Comparison of ENCODE assay signal across 37 mouse cellular contexts in the genomic region with DNA sequence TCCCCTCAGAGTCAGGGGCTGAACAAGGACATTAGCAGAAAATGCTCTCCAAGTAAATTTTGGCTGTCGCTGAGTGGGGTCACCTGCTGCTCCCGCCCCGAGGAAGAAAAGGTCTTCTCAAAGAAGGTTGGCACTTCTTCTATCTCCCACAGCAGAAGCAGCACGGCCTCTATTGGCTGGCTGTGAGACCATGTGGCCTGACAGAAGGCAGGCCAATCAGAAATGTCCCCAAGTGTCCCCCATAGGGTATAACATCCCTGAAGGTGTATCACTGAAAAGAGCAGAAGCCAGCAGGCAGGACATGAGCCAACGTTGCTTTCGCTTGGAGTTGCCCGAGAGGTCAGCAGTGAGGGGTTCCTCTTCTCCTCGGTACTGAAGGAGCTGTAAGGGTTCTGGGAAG. TPM values are rescaled to one million over a fixed set of nuclear protein-coding genes. Genes with fewer than 3 reads are reported as not detected.
A peak's percentile ranks its signal among the peaks of the same experiment; 100 is the strongest.
DNase-seq lines count a peak whose midpoint lies in the region; ATAC-seq lines count a peak whose summit lies in the region.
"Had no signal": no experiment of that assay in that cellular context is flagged by ENCODE, and none has a peak within 500 bp of the region (broad histone marks: within the 10 kb centered on the region; RNA-seq: fewer than 3 reads in every experiment).

No protein-coding gene starts in this region.

- no peak overlapping the region for H3K9ac ChIP-seq in hindbrain, embryonic 16.5 days (ENCODE audit: low read depth, low read length)
- no peak overlapping the region for H3K9ac ChIP-seq in hindbrain, embryonic 14.5 days
- H3K9ac ChIP-seq: heart, embryonic 13.5 days; hindbrain, embryonic 15.5 days; intestine, embryonic 15.5 days; liver, embryonic 15.5 days; lung, embryonic 15.5 days had no signal

- ATAC-seq in hindbrain, embryonic 16.5 days = no peak
- no peak for ATAC-seq in hindbrain, embryonic 14.5 days (ENCODE audit: low FRiP score)
- ATAC-seq: CD4-positive, CD25-positive, alpha-beta regulatory T cell, adult 4 months; forebrain, embryonic 14.5 days had no signal

- WGBS in hindbrain, embryonic 10.5 days = 87% methylated on average over 8 of the region's 8 CpGs
- WGBS in hindbrain, embryonic 16.5 days = 92% methylated on average over 8 of the region's 8 CpGs
- 88% methylated on average over 8 of the region's 8 CpGs for WGBS in hindbrain, embryonic 14.5 days

- peaks cover 48% of the 10 kb centered on the region for H3K36me3 ChIP-seq in hindbrain, embryonic 10.5 days
- peaks cover 6% of the 10 kb centered on the region for H3K36me3 ChIP-seq in hindbrain, embryonic 16.5 days (ENCODE audit: control insufficient read depth, insufficient read depth, low read length)
- H3K36me3 ChIP-seq in hindbrain, embryonic 14.5 days (replicated peaks; ENCODE audit: control insufficient read depth, insufficient read depth) = peaks cover 40% of the 10 kb centered on the region

- H3K9me3 ChIP-seq in hindbrain, embryonic 10.5 days = no peaks in the 10 kb centered on the region
- no peaks in the 10 kb centered on the region for H3K9me3 ChIP-seq in hindbrain, embryonic 16.5 days (ENCODE audit: control insufficient read depth, low read length)
- no peaks in the 10 kb centered on the region for H3K9me3 ChIP-seq in hindbrain, embryonic 14.5 days (ENCODE audit: control insufficient read depth, low read length)
- H3K9me3 ChIP-seq: heart, embryonic 13.5 days; hindbrain, embryonic 15.5 days; intestine, embryonic 15.5 days; liver, embryonic 15.5 days; lung, embryonic 15.5 days had no signal

- no peak for DNase-seq in hindbrain, embryonic 10.5 days (ENCODE audit: low spot score)
- DNase-seq in testis, postnatal 10 days (ENCODE audit: low spot score) = peak; percentile 36
- DNase-seq in testis, postnatal 14 days (ENCODE audit: low spot score) = no peak
- no peak for DNase-seq in hindbrain, embryonic 14.5 days (ENCODE audit: low spot score)
- DNase-seq in cerebellum, adult 9-10 months = no peak
- DNase-seq in heart, adult 8-10 months (ENCODE audit: low spot score) = no peak
- DNase-seq: adrenal gland, postnatal 36 days; cerebellum, adult 18-20 months; cerebellum, postnatal 14 days; gastrocnemius, postnatal 14 days; heart, postnatal 10 days; kidney, adult 2 months; kidney, postnatal 4 days; liver; right cerebral cortex, postnatal 4 days; thymus, postnatal 14 days had no signal

- H3K4me2 ChIP-seq in hindbrain, embryonic 16.5 days (ENCODE audit: low read length) = no peak overlapping the region
- no peak overlapping the region for H3K4me2 ChIP-seq in hindbrain, embryonic 14.5 days (replicated peaks)
- H3K4me2 ChIP-seq: heart, embryonic 13.5 days; hindbrain, embryonic 15.5 days; intestine, embryonic 15.5 days; liver, embryonic 15.5 days; lung, embryonic 15.5 days; midbrain, embryonic 11.5 days had no signal

- H3K4me1 ChIP-seq in hindbrain, embryonic 10.5 days (replicated peaks) = peaks cover 23% of the 10 kb centered on the region
- peaks cover 11% of the 10 kb centered on the region for H3K4me1 ChIP-seq in hindbrain, embryonic 16.5 days (ENCODE audit: control insufficient read depth, insufficient read depth, low read depth, low read length)
- H3K4me1 ChIP-seq in hindbrain, embryonic 14.5 days (replicated peaks; ENCODE audit: control insufficient read depth, insufficient read depth, low read length) = peaks cover 11% of the 10 kb centered on the region

- H3K4me3 ChIP-seq in hindbrain, embryonic 10.5 days = no peak overlapping the region
- no peak overlapping the region for H3K4me3 ChIP-seq in hindbrain, embryonic 16.5 days (ENCODE audit: low read length)
- H3K4me3 ChIP-seq in hindbrain, embryonic 14.5 days (replicated peaks; ENCODE audit: low read length) = no peak overlapping the region
- H3K4me3 ChIP-seq: heart, embryonic 13.5 days; hindbrain, embryonic 15.5 days; intestine, embryonic 15.5 days; liver, embryonic 15.5 days; lung, embryonic 15.5 days had no signal

- H3K27me3 ChIP-seq in hindbrain, embryonic 10.5 days (ENCODE audit: insufficient read depth, poor library complexity, severe bottlenecking) = no peaks in the 10 kb centered on the region
- H3K27me3 ChIP-seq in hindbrain, embryonic 16.5 days (replicated peaks; ENCODE audit: control insufficient read depth, insufficient read depth, low read length) = no peaks in the 10 kb centered on the region
- H3K27me3 ChIP-seq in hindbrain, embryonic 14.5 days (ENCODE audit: control insufficient read depth, insufficient read depth, low read length) = no peaks in the 10 kb centered on the region
- H3K27me3 ChIP-seq: hindbrain, embryonic 15.5 days; intestine, embryonic 15.5 days; liver, embryonic 15.5 days; lung, embryonic 15.5 days had no signal

- H3K27ac ChIP-seq in hindbrain, embryonic 10.5 days = 0 out of 2 replicates have a peak overlapping the region, but pooled peaks have one; percentile 50
- no peak overlapping the region for H3K27ac ChIP-seq in hindbrain, embryonic 16.5 days (ENCODE audit: low read depth, low read length)
- 0 out of 2 replicates have a peak overlapping the region, but pooled peaks have one; percentile 15 for H3K27ac ChIP-seq in hindbrain, embryonic 14.5 days
- H3K27ac ChIP-seq: heart, embryonic 13.5 days; intestine, embryonic 15.5 days; kidney, postnatal 0 days; liver, embryonic 15.5 days; lung, embryonic 15.5 days had no signal

RNA-seq across cellular contexts. Expression of a gene that starts 5.8 kb away (rescaled TPM):
- polyA plus RNA-seq in hindbrain, embryonic 10.5 days (2016; fragmentation: Nextera tagmentation; extraction: Ambion mirVana) = 391 and 433 TPM in 2 replicates
- polyA plus RNA-seq in hindbrain, embryonic 16.5 days (2015; fragmentation: Nextera tagmentation; extraction: Ambion mirVana) = 496 and 558 TPM in 2 replicates
- polyA plus RNA-seq in hindbrain, embryonic 14.5 days (2014; fragmentation: Nextera tagmentation; extraction: Ambion mirVana) = 553 and 683 TPM in 2 replicates
- 100 to 1,000 TPM; 218 to 255 (median 237) TPM for total RNA-seq in heart, adult 8-10 months (2022)

RNA-seq across cellular contexts. Expression of a gene that starts 12.6 kb away (rescaled TPM):
- polyA plus RNA-seq in hindbrain, embryonic 10.5 days (2016; fragmentation: Nextera tagmentation; extraction: Ambion mirVana) = 0.07 TPM in 1 of 2 replicates, not detected in the other
- polyA plus RNA-seq in hindbrain, embryonic 16.5 days (2015; fragmentation: Nextera tagmentation; extraction: Ambion mirVana) = 0.19 and 0.29 TPM in 2 replicates
- polyA plus RNA-seq in hindbrain, embryonic 14.5 days (2014; fragmentation: Nextera tagmentation; extraction: Ambion mirVana) = 0.31 TPM in 1 of 2 replicates, not detected in the other
- not detected for total RNA-seq in heart, adult 8-10 months (2022)
- total RNA-seq: adrenal gland, adult 18-20 months; adrenal gland, postnatal 36 days; heart, postnatal 10 days; left cerebral cortex, postnatal 14 days had no signal
- polyA plus RNA-seq: forebrain, embryonic 14.5 days; heart, embryonic 13.5 days; limb, embryonic 11.5 days; stomach, embryonic 14.5 days; testis, adult 2 months had no signal

RNA-seq across cellular contexts. Expression of a gene that starts 18.4 kb away (rescaled TPM):
- 0.18 TPM in 1 of 2 replicates, not detected in the other for polyA plus RNA-seq in hindbrain, embryonic 10.5 days (2016; fragmentation: Nextera tagmentation; extraction: Ambion mirVana)
- polyA plus RNA-seq in hindbrain, embryonic 16.5 days (2015; fragmentation: Nextera tagmentation; extraction: Ambion mirVana) = 0.24 TPM in 1 of 2 replicates, not detected in the other
- polyA plus RNA-seq in hindbrain, embryonic 14.5 days (2014; fragmentation: Nextera tagmentation; extraction: Ambion mirVana) = not detected in 2 replicates
- not detected for total RNA-seq in heart, adult 8-10 months (2022)
- total RNA-seq: adrenal gland, adult 18-20 months; adrenal gland, postnatal 36 days; gastrocnemius, postnatal 14 days; granulocyte monocyte progenitor cell, adult 5-6 weeks; heart, postnatal 10 days; left cerebral cortex, postnatal 14 days; megakaryocyte, adult 5-6 weeks had no signal
- polyA plus RNA-seq: brain, embryonic 14.5 days; CD4-positive, CD25-positive, alpha-beta regulatory T cell, adult 4 months; cortical plate, adult 2 months; forebrain, embryonic 14.5 days; heart, embryonic 13.5 days; hindbrain, embryonic 15.5 days; intestine, embryonic 15.5 days; kidney, adult 2 months; kidney, postnatal 0 days; limb, embryonic 11.5 days; liver, embryonic 15.5 days; lung, embryonic 15.5 days; stomach, embryonic 14.5 days; urinary bladder, adult 2 months had no signal

RNA-seq across cellular contexts. Expression of a gene that starts 30.4 kb away (rescaled TPM):
- polyA plus RNA-seq in hindbrain, embryonic 10.5 days (2016; fragmentation: Nextera tagmentation; extraction: Ambion mirVana) = not detected in 2 replicates
- not detected in 2 replicates for polyA plus RNA-seq in hindbrain, embryonic 16.5 days (2015; fragmentation: Nextera tagmentation; extraction: Ambion mirVana)
- not detected in 2 replicates for polyA plus RNA-seq in hindbrain, embryonic 14.5 days (2014; fragmentation: Nextera tagmentation; extraction: Ambion mirVana)
- total RNA-seq in heart, adult 8-10 months (2022) = not detected
- total RNA-seq: adrenal gland, adult 18-20 months; adrenal gland, postnatal 36 days; gastrocnemius, postnatal 14 days; granulocyte monocyte progenitor cell, adult 5-6 weeks; heart, postnatal 10 days; left cerebral cortex, postnatal 14 days; megakaryocyte, adult 5-6 weeks had no signal
- polyA plus RNA-seq: brain, embryonic 14.5 days; CD4-positive, CD25-positive, alpha-beta regulatory T cell, adult 4 months; cortical plate, adult 2 months; embryonic facial prominence, embryonic 14.5 days; forebrain, embryonic 14.5 days; heart, embryonic 13.5 days; hindbrain, embryonic 15.5 days; intestine, embryonic 15.5 days; kidney, adult 2 months; kidney, postnatal 0 days; limb, embryonic 11.5 days; liver, embryonic 15.5 days; lung, embryonic 15.5 days; midbrain, embryonic 11.5 days; stomach, embryonic 14.5 days; urinary bladder, adult 2 months had no signal

RNA-seq across cellular contexts. Expression of a gene that starts 41.8 kb away (rescaled TPM):
- not detected in 2 replicates for polyA plus RNA-seq in hindbrain, embryonic 10.5 days (2016; fragmentation: Nextera tagmentation; extraction: Ambion mirVana)
- not detected in 2 replicates for polyA plus RNA-seq in hindbrain, embryonic 16.5 days (2015; fragmentation: Nextera tagmentation; extraction: Ambion mirVana)
- not detected in 2 replicates for polyA plus RNA-seq in hindbrain, embryonic 14.5 days (2014; fragmentation: Nextera tagmentation; extraction: Ambion mirVana)
- not detected for total RNA-seq in heart, adult 8-10 months (2022)
- total RNA-seq: adrenal gland, adult 18-20 months; adrenal gland, postnatal 36 days; gastrocnemius, postnatal 14 days; granulocyte monocyte progenitor cell, adult 5-6 weeks; heart, postnatal 10 days; left cerebral cortex, postnatal 14 days; megakaryocyte, adult 5-6 weeks had no signal
- polyA plus RNA-seq: brain, embryonic 14.5 days; CD4-positive, CD25-positive, alpha-beta regulatory T cell, adult 4 months; cortical plate, adult 2 months; embryonic facial prominence, embryonic 14.5 days; forebrain, embryonic 14.5 days; heart, embryonic 13.5 days; hindbrain, embryonic 15.5 days; intestine, embryonic 15.5 days; kidney, adult 2 months; kidney, postnatal 0 days; limb, embryonic 11.5 days; liver, embryonic 15.5 days; lung, embryonic 15.5 days; midbrain, embryonic 11.5 days; stomach, embryonic 14.5 days; testis, adult 2 months; urinary bladder, adult 2 months had no signal
